Mouse (Mus musculus): Measurements from ENCODE around the gene Tle4. TPM values are rescaled to one million over a fixed set of nuclear protein-coding genes. Genes with fewer than 3 reads are reported as not detected.

The Tle4 gene
- total and polyA plus RNA-seq, 2 experiments from 2014 or later, result 3.4 to 13.8 TPM

GRCm38 (mm10) chr19:14610542-14611317, 12.9 kb upstream of the Tle4 start:
- DNase-seq (ENCODE audit: low spot score) (no peak), ATAC-seq (ENCODE audit: insufficient read depth, low read depth) (no peak)
- Histone ChIP-seq H3K9me3 (replicated peaks; ENCODE audit: control insufficient read depth, low read length) (no peaks in the 10 kb centered on the region), H3K27ac (ENCODE audit: low read depth) (no peak overlapping the region), H3K9ac (replicated peaks; ENCODE audit: low read depth, low read length) (no peak overlapping the region), H3K27me3 (ENCODE audit: control insufficient read depth, insufficient read depth, low read length) (0 out of 2 replicates have a peak, but pooled peaks cover 3% of the 10 kb centered on the region), H3K4me2 (ENCODE audit: low read depth, low read length) (no peak overlapping the region), H3K36me3 (replicated peaks; ENCODE audit: control insufficient read depth, insufficient read depth, low read length) (no peaks in the 10 kb centered on the region), H3K4me3 (ENCODE audit: low read depth, low read length) (no peak overlapping the region), H3K4me1 (ENCODE audit: control insufficient read depth, insufficient read depth) (no peaks in the 10 kb centered on the region)
- 59% methylated on average over 8 of the region's 8 CpGs for WGBS
- TF ChIP-seq CTCF (IDR thresholded peaks at IDR 0.05; ENCODE audit: low read depth) (no peak), EP300 (IDR thresholded peaks at IDR 0.05; ENCODE audit: low read depth) (no peak)

- no peak overlapping the region for H3K4me2 ChIP-seq (ENCODE audit: low read depth, low read length)
- peaks cover 10% of the 10 kb centered on the region for H3K27me3 ChIP-seq (ENCODE audit: control insufficient read depth, insufficient read depth, low read length)
- DNase-seq (ENCODE audit: low spot score) (no peak), ATAC-seq (ENCODE audit: insufficient read depth, low read depth) (no peak)
- 75% methylated on average over 1 of the region's 1 CpGs for WGBS
- no peak overlapping the region for H3K9ac ChIP-seq (replicated peaks; ENCODE audit: low read depth, low read length)
- no peak overlapping the region for H3K4me3 ChIP-seq (ENCODE audit: low read depth, low read length)
- no peaks in the 10 kb centered on the region for H3K9me3 ChIP-seq (replicated peaks; ENCODE audit: control insufficient read depth, low read length)
- H3K27ac ChIP-seq (ENCODE audit: low read depth), result no peak overlapping the region
- TF ChIP-seq CTCF (IDR thresholded peaks at IDR 0.05; ENCODE audit: low read depth), result no peak
- TF ChIP-seq EP300 (IDR thresholded peaks at IDR 0.05; ENCODE audit: low read depth), result no peak
- no peaks in the 10 kb centered on the region for H3K36me3 ChIP-seq (replicated peaks; ENCODE audit: control insufficient read depth, insufficient read depth, low read length)
- peaks cover 4% of the 10 kb centered on the region; the same call in 1 of the 2 replicates for H3K4me1 ChIP-seq (ENCODE audit: control insufficient read depth, insufficient read depth)
These were observed 3.0 kb upstream of the Tle4 start for GRCm38 (mm10) chr19:14600841-14601240.

- H3K27me3 ChIP-seq (ENCODE audit: control insufficient read depth, insufficient read depth, low read length), result peaks cover 10% of the 10 kb centered on the region
- DNase-seq (ENCODE audit: low spot score), result no peak
- no peak overlapping the region for H3K4me3 ChIP-seq (ENCODE audit: low read depth, low read length)
- H3K9ac ChIP-seq (replicated peaks; ENCODE audit: low read depth, low read length), result no peak overlapping the region
- peaks cover 4% of the 10 kb centered on the region; the same call in 1 of the 2 replicates for H3K4me1 ChIP-seq (ENCODE audit: control insufficient read depth, insufficient read depth)
- H3K27ac ChIP-seq (ENCODE audit: low read depth), result no peak overlapping the region
- TF ChIP-seq EP300 (IDR thresholded peaks at IDR 0.05; ENCODE audit: low read depth), result no peak
- TF ChIP-seq CTCF (IDR thresholded peaks at IDR 0.05; ENCODE audit: low read depth), result no peak
- no peaks in the 10 kb centered on the region for H3K9me3 ChIP-seq (replicated peaks; ENCODE audit: control insufficient read depth, low read length)
- no peak overlapping the region for H3K4me2 ChIP-seq (ENCODE audit: low read depth, low read length)
- WGBS, result 79% methylated on average over 3 of the region's 3 CpGs
- H3K36me3 ChIP-seq (replicated peaks; ENCODE audit: control insufficient read depth, insufficient read depth, low read length), result no peaks in the 10 kb centered on the region
- no peak for ATAC-seq (ENCODE audit: insufficient read depth, low read depth)
These were observed 2.5 kb upstream of the Tle4 start for GRCm38 (mm10) chr19:14600354-14600753.

GRCm38 (mm10) chr19:14599851-14600251, 2.0 kb upstream of the Tle4 start:
- H3K4me1 ChIP-seq (ENCODE audit: control insufficient read depth, insufficient read depth), result peaks cover 4% of the 10 kb centered on the region; the same call in 1 of the 2 replicates
- TF ChIP-seq CTCF (IDR thresholded peaks at IDR 0.05; ENCODE audit: low read depth) (no peak), EP300 (IDR thresholded peaks at IDR 0.05; ENCODE audit: low read depth) (no peak)
- ATAC-seq (ENCODE audit: insufficient read depth, low read depth) (no peak), DNase-seq (ENCODE audit: low spot score) (no peak)
- H3K9ac ChIP-seq (replicated peaks; ENCODE audit: low read depth, low read length), result no peak overlapping the region
- WGBS, result 61% methylated on average over 8 of the region's 8 CpGs
- H3K9me3 ChIP-seq (replicated peaks; ENCODE audit: control insufficient read depth, low read length), result no peaks in the 10 kb centered on the region
- H3K27ac ChIP-seq (ENCODE audit: low read depth), result no peak overlapping the region
- H3K4me2 ChIP-seq (ENCODE audit: low read depth, low read length), result 0 out of 2 replicates have a peak overlapping the region, but pooled peaks have one; percentile 4
- no peaks in the 10 kb centered on the region for H3K36me3 ChIP-seq (replicated peaks; ENCODE audit: control insufficient read depth, insufficient read depth, low read length)
- H3K4me3 ChIP-seq (ENCODE audit: low read depth, low read length), result no peak overlapping the region
- H3K27me3 ChIP-seq (ENCODE audit: control insufficient read depth, insufficient read depth, low read length), result peaks cover 10% of the 10 kb centered on the region

- no peak for TF ChIP-seq CTCF (IDR thresholded peaks at IDR 0.05; ENCODE audit: low read depth)
- no peak for TF ChIP-seq EP300 (IDR thresholded peaks at IDR 0.05; ENCODE audit: low read depth)
- 2% methylated on average over 46 of the region's 46 CpGs for WGBS
- peak overlapping the region; percentile 80 for H3K4me3 ChIP-seq (ENCODE audit: low read depth, low read length)
- no peaks in the 10 kb centered on the region for H3K9me3 ChIP-seq (replicated peaks; ENCODE audit: control insufficient read depth, low read length)
- peaks cover 5% of the 10 kb centered on the region; the same call in 1 of the 2 replicates for H3K27me3 ChIP-seq (ENCODE audit: control insufficient read depth, insufficient read depth, low read length)
- ATAC-seq (ENCODE audit: insufficient read depth, low read depth), result peak; percentile 14
- H3K4me1 ChIP-seq (ENCODE audit: control insufficient read depth, insufficient read depth), result peaks cover 7% of the 10 kb centered on the region; the same call in 1 of the 2 replicates
- H3K9ac ChIP-seq (replicated peaks; ENCODE audit: low read depth, low read length), result peak overlapping the region; percentile 58
- H3K27ac ChIP-seq (ENCODE audit: low read depth), result peak overlapping the region; percentile 84
- H3K36me3 ChIP-seq (replicated peaks; ENCODE audit: control insufficient read depth, insufficient read depth, low read length), result no peaks in the 10 kb centered on the region
- peak overlapping the region; percentile 76 for H3K4me2 ChIP-seq (ENCODE audit: low read depth, low read length)
- peak; percentile 45 for DNase-seq (ENCODE audit: low spot score)
These were observed 938 bp upstream of the Tle4 start for GRCm38 (mm10) chr19:14598690-14599288.

Data from heart, postnatal 0 days (tissue).